In the genomic region with DNA sequence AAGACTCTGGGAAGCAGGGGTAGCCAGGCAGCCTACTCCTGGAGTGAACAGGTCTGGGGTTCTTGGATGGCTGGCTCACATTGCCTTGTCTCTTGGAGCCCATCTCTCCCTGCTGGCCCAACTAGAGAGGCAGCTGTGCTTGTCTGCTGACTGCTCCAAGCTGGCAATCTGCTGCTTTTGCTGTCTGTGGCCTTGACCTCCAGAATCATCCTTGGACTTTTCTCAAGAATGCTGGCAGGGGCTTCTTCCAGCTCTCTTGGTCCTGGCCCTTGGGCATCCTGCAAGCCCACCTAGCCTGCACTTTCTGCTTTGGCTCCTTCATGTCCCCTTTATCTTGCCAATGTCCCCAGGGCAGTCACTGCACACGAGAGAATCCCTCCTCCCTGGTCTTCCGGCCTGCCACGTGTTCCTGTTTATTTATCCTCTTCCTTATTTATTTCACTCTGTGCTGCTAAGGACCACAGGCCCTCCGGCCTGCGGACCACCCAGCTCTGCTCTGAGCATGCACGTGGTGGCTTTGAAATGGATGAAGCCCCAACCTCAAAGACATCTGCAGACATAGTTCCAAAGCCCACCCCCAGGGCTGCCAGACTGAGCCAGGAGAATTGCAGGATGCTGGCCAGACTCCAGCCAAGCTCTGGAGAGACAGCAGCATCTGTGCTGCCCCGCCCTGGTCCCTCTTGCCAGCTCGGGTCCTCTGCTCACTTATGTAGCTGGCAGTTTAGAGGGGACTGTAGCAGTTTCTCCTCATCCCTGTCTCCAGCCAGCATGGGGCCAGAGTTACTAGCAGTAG, we compare ENCODE assay signal across 8 mouse cellular contexts. TPM values are rescaled to one million over a fixed set of nuclear protein-coding genes. Genes with fewer than 3 reads are reported as not detected.
DNase-seq lines count a peak whose midpoint lies in the region; ATAC-seq lines count a peak whose summit lies in the region.

No protein-coding gene starts in this region.

- 51% methylated on average over 8 of the region's 8 CpGs for WGBS in embryonic facial prominence, embryonic 10.5 days
- 52% methylated on average over 8 of the region's 8 CpGs for WGBS in neural tube, embryonic 15.5 days

- intact Hi-C loops in left cerebral cortex, postnatal 10 days (cut with DNase I) = no loop called here

- no peak overlapping the region for H3K4me2 ChIP-seq in neural tube, embryonic 15.5 days

- no peaks in the 10 kb centered on the region for H3K36me3 ChIP-seq in embryonic facial prominence, embryonic 10.5 days (replicated peaks)
- H3K36me3 ChIP-seq in neural tube, embryonic 15.5 days = no peaks in the 10 kb centered on the region

- H3K27ac ChIP-seq in embryonic facial prominence, embryonic 10.5 days (replicated peaks) = peak overlapping the region; percentile 62; the same call in 1 of the 2 replicates
- H3K27ac ChIP-seq in neural tube, embryonic 15.5 days (replicated peaks) = peak overlapping the region; percentile 3; the same call in 1 of the 2 replicates

- DNase-seq in left cerebral cortex, postnatal 10 days (ENCODE audit: extremely low spot score in 1 of 2, low spot score in 2 of 2) = peak; percentile 30 to 89
- DNase-seq in left cerebral cortex, adult 11 months (ENCODE audit: low spot score) = no peak
- DNase-seq in embryonic facial prominence, embryonic 10.5 days (ENCODE audit: low spot score) = peak; percentile 38
- peak; percentile 80 for DNase-seq in gastrocnemius, postnatal 25 days
- DNase-seq in kidney, postnatal 10 days = peak; percentile 82
- no peak for DNase-seq in adipocyte (ENCODE audit: low spot score)
- no peak for DNase-seq in thymus, postnatal 0 days (ENCODE audit: low spot score)

- H3K4me1 ChIP-seq in embryonic facial prominence, embryonic 10.5 days = peaks cover 20% of the 10 kb centered on the region
- H3K4me1 ChIP-seq in neural tube, embryonic 15.5 days = peaks cover 13% of the 10 kb centered on the region

- ATAC-seq in neural tube, embryonic 15.5 days (ENCODE audit: low FRiP score) = peak; percentile 31; the same call in 1 of the 2 replicates

- no peaks in the 10 kb centered on the region for H3K9me3 ChIP-seq in embryonic facial prominence, embryonic 10.5 days
- H3K9me3 ChIP-seq in neural tube, embryonic 15.5 days (replicated peaks) = no peaks in the 10 kb centered on the region

- H3K27me3 ChIP-seq in embryonic facial prominence, embryonic 10.5 days (replicated peaks; ENCODE audit: low read depth, poor library complexity, severe bottlenecking) = peaks cover 8% of the 10 kb centered on the region; the same call in 1 of the 2 replicates
- no peaks in the 10 kb centered on the region for H3K27me3 ChIP-seq in neural tube, embryonic 15.5 days (replicated peaks)

- no peak overlapping the region for H3K4me3 ChIP-seq in embryonic facial prominence, embryonic 10.5 days
- no peak overlapping the region for H3K4me3 ChIP-seq in neural tube, embryonic 15.5 days (replicated peaks)

- no peak overlapping the region for H3K9ac ChIP-seq in neural tube, embryonic 15.5 days (replicated peaks)

RNA-seq across cellular contexts. Expression of a gene that starts 44.1 kb away (rescaled TPM):
- 10 to 100 TPM in 1 of 2 experiments, 1 to 10 TPM in 1; 9.4 to 10.3 TPM for total RNA-seq in left cerebral cortex, postnatal 10 days (2021)
- polyA plus RNA-seq in embryonic facial prominence, embryonic 10.5 days (2016; fragmentation: Nextera tagmentation; extraction: Ambion mirVana) = 2.4 and 2.6 TPM in 2 replicates
- total RNA-seq in gastrocnemius, postnatal 25 days (2021) = 1 to 10 TPM; 6.7 to 7.9 TPM
- polyA plus RNA-seq in neural tube, embryonic 15.5 days (2015; fragmentation: Nextera tagmentation; extraction: Ambion mirVana) = 6.0 and 10.7 TPM in 2 replicates
- polyA plus RNA-seq in thymus, postnatal 0 days (2015; fragmentation: Nextera tagmentation; extraction: Ambion mirVana) = 16.2 and 21.1 TPM in 2 replicates

RNA-seq across cellular contexts. Expression of a gene that starts 45.7 kb away (rescaled TPM):
- 10 to 100 TPM; 57.3 to 59.1 TPM for total RNA-seq in left cerebral cortex, postnatal 10 days (2021)
- 86.5 and 88.8 TPM in 2 replicates for polyA plus RNA-seq in embryonic facial prominence, embryonic 10.5 days (2016; fragmentation: Nextera tagmentation; extraction: Ambion mirVana)
- 10 to 100 TPM; 63.3 to 72.9 TPM for total RNA-seq in gastrocnemius, postnatal 25 days (2021)
- polyA plus RNA-seq in neural tube, embryonic 15.5 days (2015; fragmentation: Nextera tagmentation; extraction: Ambion mirVana) = 56.5 and 64.3 TPM in 2 replicates
- 89.9 and 95.7 TPM in 2 replicates for polyA plus RNA-seq in thymus, postnatal 0 days (2015; fragmentation: Nextera tagmentation; extraction: Ambion mirVana)

Comparison
In these comparisons a context has a peak if more than half of its experiments do, and no peak if none do; other contexts are left out.
1. DNase-seq: peak in left cerebral cortex, postnatal 10 days (2 of 2), embryonic facial prominence, embryonic 10.5 days (single experiment), gastrocnemius, postnatal 25 days (single experiment) and kidney, postnatal 10 days (single experiment); none in left cerebral cortex, adult 11 months (single experiment), adipocyte (single experiment) and thymus, postnatal 0 days (single experiment).